Mouse (Mus musculus) ES-E14 (cell line): ENCODE results near the gene Pakap. TPM values are rescaled to one million over a fixed set of nuclear protein-coding genes. Genes with fewer than 3 reads are reported as not detected.

ENCODE experiments used
- DNase-seq: peaks from one replicate; pipeline ENCODE4 v3.0.0-alpha.2; 2013; ENCODE audit warnings: low read depth, low spot score
- H3K27ac ChIP-seq: 2 replicates; pipeline ENCODE4 v1.5.1; 2012; ENCODE audit warnings: low read depth, mild to moderate bottlenecking, low read length, moderate library complexity, mixed read lengths; ENCODE audit not compliant: poor library complexity, insufficient read depth, severe bottlenecking
- H3K36me3 ChIP-seq: 2 replicates; pipeline ENCODE4 v1.6.1; 2012; ENCODE audit warnings: mild to moderate bottlenecking, low read length, moderate library complexity, mixed read lengths; ENCODE audit not compliant: control insufficient read depth, poor library complexity, insufficient read depth, severe bottlenecking
- H3K4me1 ChIP-seq, 2 experiments: fragments of 150-350 bp in 1 of 2; sonication (generic) in 1 of 2; 2 replicates each; pipeline ENCODE4 v1.6.1; 2012; ENCODE audit warnings: low read length in 2 of 2, mild to moderate bottlenecking in 1 of 2, mixed read lengths in 1 of 2; ENCODE audit not compliant: control insufficient read depth in 2 of 2, insufficient read depth in 2 of 2, poor library complexity in 1 of 2
- H3K4me3 ChIP-seq, 2 experiments: fragments of 150-350 bp in 1 of 2; sonication (generic) in 1 of 2; 2 replicates each; pipeline ENCODE4 v1.5.1; 2012; ENCODE audit warnings: low read length in 2 of 2, low read depth in 1 of 2, mild to moderate bottlenecking in 1 of 2, mixed read lengths in 1 of 2; ENCODE audit not compliant: insufficient read depth in 1 of 2, poor library complexity in 1 of 2, severe bottlenecking in 1 of 2
- H3K9ac ChIP-seq: 2 replicates; pipeline ENCODE4 v1.6.1; 2012; ENCODE audit warnings: low read depth, mild to moderate bottlenecking, low read length, mixed read lengths; ENCODE audit not compliant: poor library complexity, insufficient read depth, severe bottlenecking
- H3K9me3 ChIP-seq: fragments of 150-350 bp; sonication (generic); 2 replicates; pipeline ENCODE4 v1.6.1; 2012; ENCODE audit warnings: low read depth, mild to moderate bottlenecking, low read length; ENCODE audit not compliant: control insufficient read depth, insufficient read depth
- CHD2 ChIP-seq: IDR thresholded peaks from 2 replicates; pipeline ENCODE4 v1.6.1; 2014; ENCODE audit warnings: mild to moderate bottlenecking, low read depth, low read length, inconsistent platforms
- HCFC1 ChIP-seq: IDR thresholded peaks from 2 replicates; pipeline ENCODE4 v1.6.1; 2012; ENCODE audit warnings: low read length, inconsistent platforms, borderline replicate concordance; ENCODE audit not compliant: insufficient read depth
- MAFK ChIP-seq: IDR thresholded peaks from 2 replicates; pipeline ENCODE4 v1.6.1; 2014; ENCODE audit warnings: mild to moderate bottlenecking, low read depth, low read length, inconsistent platforms; ENCODE audit not compliant: insufficient read depth
- ZC3H11A ChIP-seq: IDR thresholded peaks from 2 replicates; pipeline ENCODE4 v1.6.1; 2012; ENCODE audit warnings: low read depth, mild to moderate bottlenecking, inconsistent platforms, low read length, borderline replicate concordance
- ZNF384 ChIP-seq: IDR thresholded peaks from 2 replicates; pipeline ENCODE4 v1.6.1; 2012; ENCODE audit warnings: low read depth, low read length, inconsistent platforms
- in situ Hi-C, 2 experiments: fragments of 600-800 bp; cut with MboI; formaldehyde crosslinking; loops; one replicate each; pipeline ENCODE4 v1.15.1; 2025; ENCODE audit warnings: low sequenced_read_pairs in 2 of 2, inconsistent platforms in 1 of 2; ENCODE audit not compliant: unreplicated experiment in 2 of 2
- total RNA-seq: library from RNA; depleted of rRNA; stranded (reverse); fragments of 300-350 nt; gene quantifications from 2 replicates; pipeline ENCODE4 v1.2.3, GENCODE M21; 2012

The Pakap gene
- total RNA-seq, 1 experiment = 5.8 TPM

DNA sequence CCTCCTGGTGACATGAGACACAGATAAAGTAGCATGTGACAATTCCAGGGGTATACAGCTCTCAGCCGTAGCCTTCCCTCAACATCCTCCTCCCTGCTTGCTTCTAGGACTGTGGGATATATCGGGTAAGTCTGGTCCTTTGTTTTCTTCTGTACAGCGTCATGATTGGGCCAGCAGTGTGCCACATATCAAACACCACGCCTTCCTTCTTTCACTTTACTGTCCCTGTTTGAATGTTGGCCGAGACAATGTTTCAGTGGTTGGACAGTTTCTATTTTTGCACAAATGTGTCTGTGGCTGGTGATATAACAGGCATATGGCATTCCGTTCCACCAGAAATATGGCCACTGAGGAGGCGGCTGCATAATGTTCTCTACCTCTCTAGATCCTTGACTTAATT, 54.8 kb downstream of the Pakap start:
- Histone ChIP-seq H3K9ac (no peak overlapping the region), H3K9me3 (no peaks in the 10 kb centered on the region), H3K4me1 (no peaks in the 10 kb centered on the region), H3K27ac (no peak overlapping the region), H3K36me3 (no peaks in the 10 kb centered on the region), H3K4me3 (no peak overlapping the region)
- TF ChIP-seq CHD2 (no peak), HCFC1 (no peak), MAFK (no peak), ZNF384 (no peak), ZC3H11A (no peak)
- no peak for DNase-seq
- in situ Hi-C loops = no loop called here

GRCm38 (mm10) chr4:57624819-57625218, 56.8 kb downstream of the Pakap start:
- TF ChIP-seq ZC3H11A (no peak), HCFC1 (no peak), ZNF384 (no peak), MAFK (no peak), CHD2 (no peak)
- DNase-seq = no peak
- H3K4me3 ChIP-seq = no peak overlapping the region
- H3K4me1 ChIP-seq = no peaks in the 10 kb centered on the region
- no peak overlapping the region for H3K9ac ChIP-seq
- no peak overlapping the region for H3K27ac ChIP-seq
- no peaks in the 10 kb centered on the region for H3K36me3 ChIP-seq
- no peaks in the 10 kb centered on the region for H3K9me3 ChIP-seq
- in situ Hi-C loops = no loop called here

DNA sequence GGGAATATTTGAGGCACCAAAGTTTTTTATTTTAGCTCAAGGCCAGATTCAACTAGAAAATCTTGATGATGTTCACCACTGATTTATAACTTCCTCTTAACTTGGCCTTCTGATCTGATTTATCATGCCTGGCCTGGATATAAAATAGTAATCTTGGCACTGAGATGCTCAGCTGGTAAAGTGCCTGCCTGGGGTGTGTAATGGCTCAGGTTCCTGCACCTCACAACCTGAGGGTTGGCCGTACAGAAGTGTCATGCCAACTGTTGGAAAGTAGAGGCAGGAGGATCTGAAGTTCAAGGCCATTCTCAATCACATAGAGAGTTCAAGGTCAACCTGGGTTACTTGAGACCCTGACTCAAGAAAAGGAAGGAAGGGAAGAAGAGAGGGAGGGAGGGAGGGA, 57.3 kb downstream of the Pakap start:
- no peak for DNase-seq
- in situ Hi-C loops = no loop called here
- H3K27ac ChIP-seq = no peak overlapping the region
- TF ChIP-seq MAFK (no peak), HCFC1 (no peak), ZNF384 (no peak), CHD2 (no peak), ZC3H11A (no peak)
- H3K36me3 ChIP-seq = no peaks in the 10 kb centered on the region
- no peaks in the 10 kb centered on the region for H3K4me1 ChIP-seq
- H3K9me3 ChIP-seq = no peaks in the 10 kb centered on the region
- H3K9ac ChIP-seq = no peak overlapping the region
- no peak overlapping the region for H3K4me3 ChIP-seq

DNA sequence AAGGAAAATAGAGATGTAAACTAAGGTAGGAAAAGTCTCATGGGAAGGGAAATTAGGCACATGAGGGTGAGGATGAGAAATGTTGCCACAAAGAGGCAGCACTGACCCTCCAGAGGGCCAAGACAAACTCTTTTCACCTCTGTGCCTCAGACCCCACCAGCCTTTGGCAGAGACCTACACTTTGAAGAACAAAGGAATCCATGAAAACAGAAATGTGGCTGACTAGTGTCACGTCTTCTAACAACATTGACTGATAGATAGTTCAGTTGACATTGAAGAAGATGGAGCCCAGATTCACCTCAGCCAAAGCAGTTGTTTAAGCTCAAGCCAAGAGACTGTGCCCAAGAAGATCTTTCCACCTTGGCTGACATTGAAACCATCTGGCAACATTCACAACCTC, 57.8 kb downstream of the Pakap start:
- in situ Hi-C loops = no loop called here
- H3K4me1 ChIP-seq = no peaks in the 10 kb centered on the region
- H3K9me3 ChIP-seq = no peaks in the 10 kb centered on the region
- no peak for TF ChIP-seq MAFK
- no peak for TF ChIP-seq ZNF384
- TF ChIP-seq HCFC1 = no peak
- no peak for TF ChIP-seq CHD2
- H3K9ac ChIP-seq = no peak overlapping the region
- no peaks in the 10 kb centered on the region for H3K36me3 ChIP-seq
- DNase-seq = no peak
- no peak overlapping the region for H3K27ac ChIP-seq
- no peak overlapping the region for H3K4me3 ChIP-seq

- Histone ChIP-seq H3K36me3 (no peaks in the 10 kb centered on the region), H3K27ac (no peak overlapping the region), H3K4me3 (no peak overlapping the region), H3K4me1 (no peaks in the 10 kb centered on the region), H3K9me3 (no peaks in the 10 kb centered on the region), H3K9ac (no peak overlapping the region)
- TF ChIP-seq CHD2 (no peak), MAFK (no peak), ZNF384 (no peak), HCFC1 (no peak), ZC3H11A (no peak)
- in situ Hi-C loops = no loop called here
- DNase-seq = no peak
Observed at GRCm38 (mm10) chr4:57626921-57627320, 58.9 kb downstream of the Pakap start.
